Mouse (Mus musculus): Measurements from ENCODE around the gene Prickle2. TPM values are rescaled to one million over a fixed set of nuclear protein-coding genes. Genes with fewer than 3 reads are reported as not detected.

The Prickle2 gene
- total RNA-seq, 4 experiments from 2014 or later = 1.2 to 1.6 (median 1.3) TPM

- no peak for DNase-seq (ENCODE audit: low spot score in 2 of 2)
Observed at GRCm38 (mm10) chr6:92451421-92451820, 254.5 kb downstream of the Prickle2 start.

- DNase-seq (ENCODE audit: low spot score in 2 of 2) = no peak
Observed at GRCm38 (mm10) chr6:92449956-92450355, 256.0 kb downstream of the Prickle2 start.

- no peak for DNase-seq (ENCODE audit: low spot score in 2 of 2)
Observed at GRCm38 (mm10) chr6:92446662-92447061, 259.3 kb downstream of the Prickle2 start.

- no peak for DNase-seq (ENCODE audit: low spot score in 2 of 2)
Observed at GRCm38 (mm10) chr6:92441205-92441604, 264.8 kb downstream of the Prickle2 start.

GRCm38 (mm10) chr6:92440251-92440650, 265.7 kb downstream of the Prickle2 start:
- no peak for DNase-seq (ENCODE audit: low spot score in 2 of 2)

GRCm38 (mm10) chr6:92432146-92432545, 273.8 kb downstream of the Prickle2 start:
- DNase-seq (ENCODE audit: low spot score in 2 of 2) = no peak

GRCm38 (mm10) chr6:92427406-92428171, 278.4 kb downstream of the Prickle2 start:
- no peak for DNase-seq (ENCODE audit: low spot score in 2 of 2)

- no peak for DNase-seq (ENCODE audit: low spot score in 2 of 2)
Observed at GRCm38 (mm10) chr6:92425901-92426300, 280.1 kb downstream of the Prickle2 start.

GRCm38 (mm10) chr6:92425476-92425875, 280.5 kb downstream of the Prickle2 start:
- no peak for DNase-seq (ENCODE audit: low spot score in 2 of 2)

GRCm38 (mm10) chr6:92424991-92425390, 281.0 kb downstream of the Prickle2 start:
- no peak for DNase-seq (ENCODE audit: low spot score in 2 of 2)

- DNase-seq (ENCODE audit: low spot score in 2 of 2) = no peak
Observed at GRCm38 (mm10) chr6:92422286-92422685, 283.7 kb downstream of the Prickle2 start.

GRCm38 (mm10) chr6:92420106-92420505, 285.8 kb downstream of the Prickle2 start:
- no peak for DNase-seq (ENCODE audit: low spot score in 2 of 2)

- DNase-seq (ENCODE audit: low spot score in 2 of 2) = no peak
Observed at GRCm38 (mm10) chr6:92415405-92415755, 290.6 kb downstream of the Prickle2 start.

GRCm38 (mm10) chr6:92414478-92415404, 291.2 kb downstream of the Prickle2 start:
- no peak for DNase-seq (ENCODE audit: low spot score in 2 of 2)

GRCm38 (mm10) chr6:92413982-92414381, 292.0 kb downstream of the Prickle2 start:
- DNase-seq (ENCODE audit: low spot score in 2 of 2) = no peak

- DNase-seq (ENCODE audit: low spot score in 2 of 2) = no peak
Observed at GRCm38 (mm10) chr6:92409788-92410187, 296.2 kb downstream of the Prickle2 start.

- no peak for DNase-seq (ENCODE audit: low spot score in 2 of 2)
Observed at GRCm38 (mm10) chr6:92407259-92407658, 298.7 kb downstream of the Prickle2 start.

- no peak for DNase-seq (ENCODE audit: low spot score in 2 of 2)
Observed at GRCm38 (mm10) chr6:92405571-92405970, 300.4 kb downstream of the Prickle2 start.

GRCm38 (mm10) chr6:92397876-92398275, 308.1 kb downstream of the Prickle2 start:
- no peak for DNase-seq (ENCODE audit: low spot score in 2 of 2)

GRCm38 (mm10) chr6:92395556-92395955, 310.4 kb downstream of the Prickle2 start:
- DNase-seq (ENCODE audit: low spot score in 2 of 2) = no peak

- no peak for DNase-seq (ENCODE audit: low spot score in 2 of 2)
Observed at GRCm38 (mm10) chr6:92395143-92395542, 310.8 kb downstream of the Prickle2 start.

- no peak for DNase-seq (ENCODE audit: low spot score in 2 of 2)
Observed at GRCm38 (mm10) chr6:92394628-92395027, 311.3 kb downstream of the Prickle2 start.

Data from gastrocnemius, adult 8-10 months (tissue).